ENCODE assay signal across 19 mouse cellular contexts in genomic region chr2:179849732-179850131, GRCm38 (mm10).
DNase-seq lines count a peak whose midpoint lies in the region; ATAC-seq and TF ChIP-seq lines count a peak whose summit lies in the region.
"Had no signal": no experiment of that assay in that cellular context is flagged by ENCODE, and none has a peak within 500 bp of the region (broad histone marks: within the 10 kb centered on the region; RNA-seq: fewer than 3 reads in every experiment).

No protein-coding gene starts in this region.

- DNase-seq in midbrain, embryonic 10.5 days (ENCODE audit: low spot score): no peak
- no peak for DNase-seq in midbrain, postnatal 0 days (ENCODE audit: low spot score)
- no peak for DNase-seq in hindbrain, embryonic 11.5 days (ENCODE audit: low spot score)
- DNase-seq in hindbrain, postnatal 0 days (ENCODE audit: low spot score): peak; percentile 47
- no peak for DNase-seq in layer of hippocampus, adult 18-20 months (ENCODE audit: low spot score in 2 of 2)
- no peak for DNase-seq in thymus, adult 2 months
- DNase-seq: adrenal gland, postnatal 14 days; cerebellum, adult 2 months; heart, adult 2 months; kidney, adult 18-20 months; kidney, postnatal 25 days; liver; lung, adult 2 months; lung, postnatal 36 days; thymus, adult 18-20 months had no signal

- no peak for ATAC-seq in midbrain, postnatal 0 days (ENCODE audit: low FRiP score)
- peak; percentile 43 for ATAC-seq in hindbrain, embryonic 11.5 days (ENCODE audit: low FRiP score)
- ATAC-seq in hindbrain, postnatal 0 days: no peak
- ATAC-seq in neural tube, embryonic 15.5 days (ENCODE audit: low FRiP score): no peak
- ATAC-seq: activated CD4-positive, CD25-positive, alpha-beta regulatory T cell, adult 4 months; Patski had no signal

- no peak for TF ChIP-seq POLR2A in thymus, adult 2 months (IDR thresholded peaks at IDR 0.05; ENCODE audit: control insufficient read depth, extremely low read depth, insufficient read depth, low read length, poor library complexity)

- no peak overlapping the region for H3K4me2 ChIP-seq in midbrain, postnatal 0 days (ENCODE audit: low read depth, low read length, poor library complexity, severe bottlenecking)
- no peak overlapping the region for H3K4me2 ChIP-seq in hindbrain, embryonic 11.5 days (replicated peaks; ENCODE audit: low read depth, low read length)
- no peak overlapping the region for H3K4me2 ChIP-seq in hindbrain, postnatal 0 days (ENCODE audit: low read depth, low read length)
- no peak overlapping the region for H3K4me2 ChIP-seq in neural tube, embryonic 15.5 days
- H3K4me2 ChIP-seq: embryonic facial prominence, embryonic 12.5 days had no signal

- H3K36me3 ChIP-seq in midbrain, embryonic 10.5 days: no peaks in the 10 kb centered on the region
- H3K36me3 ChIP-seq in midbrain, postnatal 0 days (ENCODE audit: insufficient read depth, low read length): no peaks in the 10 kb centered on the region
- no peaks in the 10 kb centered on the region for H3K36me3 ChIP-seq in hindbrain, embryonic 11.5 days (ENCODE audit: control insufficient read depth, insufficient read depth, low read length)
- H3K36me3 ChIP-seq in hindbrain, postnatal 0 days (ENCODE audit: insufficient read depth, low read length): no peaks in the 10 kb centered on the region
- H3K36me3 ChIP-seq in neural tube, embryonic 15.5 days: no peaks in the 10 kb centered on the region
- no peaks in the 10 kb centered on the region for H3K36me3 ChIP-seq in thymus, adult 2 months (ENCODE audit: control insufficient read depth, insufficient read depth, low read length)
- H3K36me3 ChIP-seq: embryonic facial prominence, embryonic 12.5 days had no signal

- no peak overlapping the region for H3K9ac ChIP-seq in midbrain, postnatal 0 days (replicated peaks; ENCODE audit: low read length, poor library complexity, severe bottlenecking)
- no peak overlapping the region for H3K9ac ChIP-seq in hindbrain, embryonic 11.5 days (ENCODE audit: low read depth, low read length)
- 0 out of 2 replicates have a peak overlapping the region, but pooled peaks have one; percentile 10 for H3K9ac ChIP-seq in hindbrain, postnatal 0 days (replicated peaks; ENCODE audit: low read length)
- no peak overlapping the region for H3K9ac ChIP-seq in neural tube, embryonic 15.5 days (replicated peaks)
- H3K9ac ChIP-seq: embryonic facial prominence, embryonic 12.5 days had no signal

- no peak for TF ChIP-seq CTCF in midbrain, postnatal 0 days (IDR thresholded peaks at IDR 0.05)
- TF ChIP-seq CTCF in hindbrain, postnatal 0 days (IDR thresholded peaks at IDR 0.05; ENCODE audit: low read depth): 0 out of 2 replicates have a peak, but pooled peaks have one; percentile 11
- TF ChIP-seq CTCF in thymus, adult 2 months (IDR thresholded peaks at IDR 0.05; ENCODE audit: borderline replicate concordance, control insufficient read depth, extremely low read depth, insufficient read depth, low read length, poor library complexity): no peak

- WGBS in midbrain, embryonic 10.5 days: 56% methylated on average over 9 of the region's 9 CpGs
- WGBS in midbrain, postnatal 0 days: 29% methylated on average over 9 of the region's 9 CpGs
- WGBS in hindbrain, embryonic 11.5 days: 33% methylated on average over 9 of the region's 9 CpGs
- 27% methylated on average over 9 of the region's 9 CpGs for WGBS in hindbrain, postnatal 0 days
- 16% methylated on average over 9 of the region's 9 CpGs for WGBS in neural tube, embryonic 15.5 days
- WGBS in thymus, adult 2 months: 78% methylated on average over 9 of the region's 9 CpGs

- H3K4me3 ChIP-seq in midbrain, embryonic 10.5 days: no peak overlapping the region
- H3K4me3 ChIP-seq in midbrain, postnatal 0 days (ENCODE audit: low read depth, low read length): no peak overlapping the region
- no peak overlapping the region for H3K4me3 ChIP-seq in hindbrain, embryonic 11.5 days (ENCODE audit: low read depth, low read length)
- no peak overlapping the region for H3K4me3 ChIP-seq in hindbrain, postnatal 0 days (ENCODE audit: low read length)
- no peak overlapping the region for H3K4me3 ChIP-seq in neural tube, embryonic 15.5 days (replicated peaks)
- H3K4me3 ChIP-seq in thymus, adult 2 months (ENCODE audit: control insufficient read depth, insufficient read depth, low read length): no peak overlapping the region
- H3K4me3 ChIP-seq: embryonic facial prominence, embryonic 12.5 days; heart, adult 2 months had no signal

- no peaks in the 10 kb centered on the region for H3K27me3 ChIP-seq in midbrain, embryonic 10.5 days (ENCODE audit: low read depth, poor library complexity, severe bottlenecking)
- no peaks in the 10 kb centered on the region for H3K27me3 ChIP-seq in midbrain, postnatal 0 days (ENCODE audit: insufficient read depth, low read length)
- no peaks in the 10 kb centered on the region for H3K27me3 ChIP-seq in hindbrain, embryonic 11.5 days (ENCODE audit: control insufficient read depth, insufficient read depth, low read length)
- H3K27me3 ChIP-seq in hindbrain, postnatal 0 days (ENCODE audit: insufficient read depth, low read length): no peaks in the 10 kb centered on the region
- H3K27me3 ChIP-seq in neural tube, embryonic 15.5 days (replicated peaks): peaks cover 3% of the 10 kb centered on the region; the same call in 1 of the 2 replicates
- H3K27me3 ChIP-seq in thymus, adult 2 months (ENCODE audit: control insufficient read depth, insufficient read depth, low read length): no peaks in the 10 kb centered on the region
- H3K27me3 ChIP-seq: Patski had no signal

- H3K27ac ChIP-seq in midbrain, embryonic 10.5 days (replicated peaks): peak overlapping the region; percentile 64
- H3K27ac ChIP-seq in midbrain, postnatal 0 days (ENCODE audit: low read depth, low read length): no peak overlapping the region
- peak overlapping the region; percentile 73 for H3K27ac ChIP-seq in hindbrain, embryonic 11.5 days (ENCODE audit: low read depth, low read length)
- no peak overlapping the region for H3K27ac ChIP-seq in hindbrain, postnatal 0 days
- peak overlapping the region; percentile 38; the same call in 1 of the 2 replicates for H3K27ac ChIP-seq in neural tube, embryonic 15.5 days (replicated peaks)
- H3K27ac ChIP-seq in thymus, adult 2 months (ENCODE audit: control insufficient read depth, insufficient read depth, low read length): no peak overlapping the region
- H3K27ac ChIP-seq: embryonic facial prominence, embryonic 12.5 days; heart, adult 2 months had no signal

- H3K4me1 ChIP-seq in midbrain, embryonic 10.5 days: peaks cover 43% of the 10 kb centered on the region
- peaks cover 13% of the 10 kb centered on the region; the same call in 1 of the 2 replicates for H3K4me1 ChIP-seq in midbrain, postnatal 0 days (ENCODE audit: insufficient read depth, low read length)
- 0 out of 2 replicates have a peak, but pooled peaks cover 2% of the 10 kb centered on the region for H3K4me1 ChIP-seq in hindbrain, embryonic 11.5 days (replicated peaks; ENCODE audit: control insufficient read depth, insufficient read depth, low read length)
- H3K4me1 ChIP-seq in hindbrain, postnatal 0 days (ENCODE audit: insufficient read depth, low read length): peaks cover 17% of the 10 kb centered on the region
- peaks cover 51% of the 10 kb centered on the region for H3K4me1 ChIP-seq in neural tube, embryonic 15.5 days
- no peaks in the 10 kb centered on the region for H3K4me1 ChIP-seq in thymus, adult 2 months (replicated peaks; ENCODE audit: control insufficient read depth, insufficient read depth, low read length)

- no peaks in the 10 kb centered on the region for H3K9me3 ChIP-seq in midbrain, embryonic 10.5 days (replicated peaks)
- no peaks in the 10 kb centered on the region for H3K9me3 ChIP-seq in midbrain, postnatal 0 days (ENCODE audit: low read length)
- H3K9me3 ChIP-seq in hindbrain, embryonic 11.5 days (ENCODE audit: control insufficient read depth, low read length): no peaks in the 10 kb centered on the region
- no peaks in the 10 kb centered on the region for H3K9me3 ChIP-seq in hindbrain, postnatal 0 days (ENCODE audit: low read length)
- H3K9me3 ChIP-seq in neural tube, embryonic 15.5 days (replicated peaks): no peaks in the 10 kb centered on the region
- H3K9me3 ChIP-seq: embryonic facial prominence, embryonic 12.5 days had no signal

Comparison
In these comparisons a context has a peak if more than half of its experiments do, and no peak if none do; other contexts are left out.
1. H3K27ac ChIP-seq: peak in midbrain, embryonic 10.5 days (single experiment), hindbrain, embryonic 11.5 days (single experiment) and neural tube, embryonic 15.5 days (single experiment); none in midbrain, postnatal 0 days (single experiment), hindbrain, postnatal 0 days (single experiment) and thymus, adult 2 months (single experiment).